Mouse (Mus musculus) testis, postnatal 14 days (tissue): ENCODE data around the gene Stap2.

Experiments
- DNase-seq: peaks from one replicate; pipeline ENCODE4 v3.0.0; 2021; ENCODE audit warnings: low spot score

The Stap2 gene

DNA sequence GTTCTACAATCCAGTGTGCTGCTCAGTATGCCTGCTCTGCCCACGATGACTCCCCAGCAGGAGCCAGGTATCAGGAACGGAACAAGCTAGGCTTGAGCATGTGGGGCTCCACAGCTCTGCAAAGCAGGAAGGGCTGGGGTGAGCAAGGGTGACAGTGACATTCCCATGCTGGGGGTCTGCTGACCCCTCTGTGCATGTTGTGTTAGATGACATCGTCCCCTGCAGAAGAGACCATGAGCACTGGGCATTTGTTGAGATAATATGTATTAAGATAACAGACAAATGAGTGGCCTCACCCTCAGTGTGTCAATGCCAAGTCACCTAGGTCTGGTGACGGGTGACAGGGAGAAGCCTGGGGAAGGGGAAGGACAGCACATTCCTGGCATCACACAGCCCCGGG is 19.5 kb upstream of the Stap2 start:
- no peak for DNase-seq

DNA sequence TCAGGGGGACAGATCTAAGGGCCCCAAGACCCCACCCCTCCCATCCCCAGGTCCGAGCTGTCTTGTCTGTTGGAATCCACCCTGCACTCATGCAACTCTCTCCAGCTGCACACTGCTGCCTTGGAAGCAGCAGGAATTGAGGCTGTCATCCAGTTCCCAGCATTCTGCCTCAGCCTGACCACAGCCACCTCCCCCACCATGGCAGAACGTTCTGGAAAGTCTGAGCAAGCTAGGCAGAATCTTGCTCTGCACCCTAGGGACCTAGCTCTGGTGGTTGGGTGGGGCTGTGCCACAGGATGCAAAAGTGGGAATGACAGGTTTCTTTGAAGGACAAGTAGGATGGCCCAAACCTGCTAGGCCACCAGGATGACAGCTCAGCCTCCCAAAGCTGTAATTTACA is 19.1 kb upstream of the Stap2 start:
- no peak for DNase-seq

DNA sequence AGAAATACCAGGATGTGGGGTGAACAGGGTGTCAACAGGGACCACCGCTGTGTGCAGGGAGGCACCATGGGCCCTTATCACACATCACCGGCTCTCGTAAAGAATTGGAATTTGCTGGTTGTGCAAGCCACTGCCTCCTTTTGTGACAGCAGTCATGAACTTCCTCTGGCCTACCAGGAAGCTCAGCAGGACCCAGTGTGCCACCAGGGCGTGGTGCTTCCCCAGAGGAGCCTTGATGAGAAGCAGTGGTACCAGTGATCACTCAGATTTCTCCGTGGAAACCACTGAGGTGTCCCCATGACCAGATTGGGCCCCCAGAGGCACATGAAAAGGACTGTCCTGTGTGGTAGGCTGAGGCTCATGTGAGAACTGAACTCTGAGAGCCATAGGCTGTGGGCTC is 18.0 kb upstream of the Stap2 start:
- DNase-seq: no peak

DNA sequence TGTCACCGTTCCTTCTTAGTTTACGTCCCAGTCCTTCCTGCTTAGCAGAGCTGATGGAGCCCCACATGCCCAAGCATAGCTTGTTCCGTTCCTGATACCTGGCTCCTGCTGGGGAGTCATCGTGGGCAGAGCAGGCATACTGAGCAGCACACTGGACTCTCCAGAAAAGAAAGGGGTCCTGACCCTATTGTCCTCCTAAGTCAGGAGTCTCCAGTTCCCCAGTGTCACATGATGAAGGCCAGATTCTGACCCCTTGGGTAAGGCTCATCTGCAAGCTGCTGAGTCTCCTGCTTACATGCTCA is 17.6 kb upstream of the Stap2 start:
- DNase-seq: no peak

DNA sequence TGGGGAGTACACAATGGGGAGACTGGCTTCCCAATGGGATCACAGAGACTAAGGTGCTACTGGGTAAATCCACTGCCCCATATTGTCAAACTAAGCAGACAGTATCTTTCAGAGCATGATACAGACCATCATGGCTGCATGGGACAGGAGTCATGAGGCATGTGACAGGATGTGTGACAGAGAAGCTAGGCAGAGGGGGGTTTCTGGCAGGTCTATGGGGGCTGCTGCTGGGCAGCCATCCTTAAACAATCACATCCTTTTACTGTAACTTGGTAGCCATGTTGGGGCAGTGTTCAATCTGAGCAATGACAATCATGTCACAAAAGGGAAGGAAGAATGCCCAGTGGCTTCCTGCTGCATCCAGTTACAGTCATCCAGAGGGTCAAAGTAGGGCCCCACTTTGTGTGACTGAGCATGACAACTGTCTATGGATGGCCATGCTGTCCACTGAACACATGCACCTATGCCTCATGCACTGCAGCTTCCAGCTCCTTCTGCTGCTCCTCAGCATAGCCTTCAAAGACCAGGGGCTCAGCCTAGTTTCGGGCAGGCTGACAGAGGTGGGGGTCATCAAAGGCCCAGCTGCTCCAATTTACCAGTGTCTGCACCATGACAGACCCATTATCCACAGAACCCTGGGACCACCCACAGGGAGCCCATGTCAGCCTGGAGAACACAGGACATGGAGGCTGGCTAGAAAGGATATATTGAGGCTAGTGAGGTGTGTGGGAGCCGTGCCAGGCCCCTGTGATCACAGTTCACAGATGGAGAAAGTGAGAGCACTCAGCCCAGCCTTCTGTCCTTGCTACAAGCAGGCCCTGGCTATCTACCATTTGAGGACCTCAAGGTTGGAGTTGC is 17.0 kb upstream of the Stap2 start:
- no peak for DNase-seq

DNA sequence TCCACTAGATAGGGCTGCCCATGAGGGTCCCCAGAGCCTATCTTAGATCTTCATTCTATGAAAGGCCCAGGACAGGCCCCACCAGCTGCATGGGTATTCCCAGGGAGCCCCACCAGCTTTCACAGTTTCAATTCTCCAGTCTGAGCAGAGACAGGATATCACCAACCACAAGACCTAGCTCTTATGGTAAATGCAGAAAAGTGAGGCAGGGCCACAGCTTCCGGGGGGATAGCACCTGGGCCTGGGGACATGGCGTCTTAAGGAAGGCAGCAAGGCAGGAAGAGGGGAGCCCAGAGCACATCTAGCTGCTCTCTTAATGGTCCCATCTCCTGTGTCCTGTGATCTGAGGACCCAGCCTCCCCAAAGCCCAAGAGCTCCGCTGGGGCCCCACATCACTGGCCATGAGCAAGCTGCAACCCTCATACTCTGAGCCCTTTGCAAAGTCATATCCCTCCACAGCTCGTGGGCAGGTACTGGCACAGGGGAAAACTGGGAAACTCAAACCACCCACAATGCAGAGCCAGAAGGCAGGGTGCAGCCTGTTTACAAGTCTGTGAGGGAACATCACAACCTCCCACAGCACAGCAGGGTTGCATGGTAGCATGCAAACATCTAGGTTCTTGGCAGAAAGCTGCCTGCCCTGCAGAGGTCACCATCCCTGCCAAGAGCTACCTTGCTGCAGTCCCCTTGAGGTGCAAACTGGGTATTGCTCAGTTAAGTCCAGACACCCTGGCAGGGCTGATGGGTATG is 16.0 kb upstream of the Stap2 start:
- no peak for DNase-seq

DNA sequence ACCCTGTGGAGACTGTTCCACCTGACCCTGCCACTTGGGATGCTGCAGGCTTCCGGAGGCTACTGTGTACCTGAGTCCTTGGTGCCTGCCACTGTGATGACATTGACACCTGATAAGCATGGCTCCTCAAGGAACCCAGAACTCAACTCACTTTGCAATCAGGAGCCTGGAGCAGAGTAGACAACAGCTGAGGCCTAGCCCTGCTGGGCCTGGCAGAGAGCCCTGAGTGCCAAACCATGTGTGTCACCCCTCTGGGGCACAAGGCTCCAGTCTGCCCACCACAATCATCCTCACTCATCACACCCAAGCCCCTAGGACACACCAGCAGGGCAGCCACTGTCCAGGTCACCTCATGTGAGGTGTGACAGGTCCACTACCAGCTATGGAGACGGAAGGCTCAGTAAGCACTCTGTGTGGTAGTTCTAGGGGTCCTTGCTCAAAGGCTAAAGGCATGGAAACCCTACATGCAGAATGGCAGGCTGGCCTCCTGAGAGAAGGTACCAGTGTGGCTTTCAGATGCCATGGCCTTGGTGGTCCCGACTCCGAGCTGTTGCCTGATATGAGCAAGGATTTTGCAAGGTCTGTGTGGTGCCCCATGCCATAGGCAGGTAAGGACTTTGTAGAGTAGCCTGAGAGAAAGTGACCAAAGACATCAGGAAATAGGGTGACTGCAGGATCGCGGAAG is 15.2 kb upstream of the Stap2 start:
- no peak for DNase-seq

DNA sequence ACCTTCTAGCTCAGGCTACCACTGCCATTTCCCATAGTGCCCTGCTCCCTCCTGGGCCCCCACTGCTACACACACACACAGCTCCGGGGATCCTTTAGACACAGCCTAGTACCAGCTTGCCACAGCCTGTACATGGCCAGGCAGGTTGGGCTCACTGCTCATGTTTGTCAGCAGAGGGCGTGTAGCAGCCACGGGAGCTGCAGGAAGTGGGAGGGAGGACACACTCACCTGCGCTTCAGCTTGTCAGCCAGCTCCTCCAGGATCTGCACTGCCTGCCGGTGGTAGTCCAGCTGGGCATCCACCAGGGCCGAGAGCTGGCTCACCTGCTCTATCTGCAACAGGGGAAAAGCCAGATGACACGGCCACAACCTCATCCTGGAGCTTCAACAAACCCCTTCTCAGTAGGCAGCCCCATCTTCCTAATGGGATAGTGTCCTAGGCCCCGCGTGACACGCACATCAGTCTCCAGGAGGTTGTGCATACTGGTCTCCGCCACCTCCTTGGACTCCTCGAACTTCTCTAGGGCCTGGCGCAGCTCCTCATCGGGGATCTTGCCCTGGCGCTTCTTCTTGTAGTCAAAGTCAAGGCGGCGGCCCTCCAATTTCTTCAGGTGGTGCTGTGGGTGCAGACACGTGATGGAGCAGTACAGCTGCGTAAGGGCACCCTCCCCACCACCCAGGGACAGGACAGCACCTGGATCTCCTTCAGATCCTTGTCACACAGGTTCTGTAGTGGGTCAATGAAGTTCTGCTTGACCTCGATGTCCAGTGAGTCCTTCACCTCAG is 13.2 kb upstream of the Stap2 start:
- no peak for DNase-seq

DNA sequence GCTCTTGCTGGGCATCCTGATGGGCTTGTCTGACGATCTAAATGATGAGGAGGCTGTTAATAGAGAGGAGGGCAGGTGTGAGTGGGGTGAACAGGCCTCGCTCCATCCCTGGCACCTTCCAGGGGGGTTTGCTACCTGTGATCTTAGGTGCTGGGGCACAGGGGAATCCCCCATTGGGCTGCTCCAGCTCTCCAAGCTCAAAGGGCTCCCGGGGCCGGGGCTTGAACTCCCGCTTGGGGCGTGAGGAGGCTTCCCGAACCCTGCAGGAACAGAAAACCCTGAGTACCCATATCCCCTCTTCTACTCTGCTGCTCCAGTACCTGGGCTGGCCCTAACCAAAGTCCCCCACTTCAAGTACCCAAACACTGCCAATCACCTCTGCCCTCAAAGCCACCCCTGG is 12.5 kb upstream of the Stap2 start:
- no peak for DNase-seq

DNA sequence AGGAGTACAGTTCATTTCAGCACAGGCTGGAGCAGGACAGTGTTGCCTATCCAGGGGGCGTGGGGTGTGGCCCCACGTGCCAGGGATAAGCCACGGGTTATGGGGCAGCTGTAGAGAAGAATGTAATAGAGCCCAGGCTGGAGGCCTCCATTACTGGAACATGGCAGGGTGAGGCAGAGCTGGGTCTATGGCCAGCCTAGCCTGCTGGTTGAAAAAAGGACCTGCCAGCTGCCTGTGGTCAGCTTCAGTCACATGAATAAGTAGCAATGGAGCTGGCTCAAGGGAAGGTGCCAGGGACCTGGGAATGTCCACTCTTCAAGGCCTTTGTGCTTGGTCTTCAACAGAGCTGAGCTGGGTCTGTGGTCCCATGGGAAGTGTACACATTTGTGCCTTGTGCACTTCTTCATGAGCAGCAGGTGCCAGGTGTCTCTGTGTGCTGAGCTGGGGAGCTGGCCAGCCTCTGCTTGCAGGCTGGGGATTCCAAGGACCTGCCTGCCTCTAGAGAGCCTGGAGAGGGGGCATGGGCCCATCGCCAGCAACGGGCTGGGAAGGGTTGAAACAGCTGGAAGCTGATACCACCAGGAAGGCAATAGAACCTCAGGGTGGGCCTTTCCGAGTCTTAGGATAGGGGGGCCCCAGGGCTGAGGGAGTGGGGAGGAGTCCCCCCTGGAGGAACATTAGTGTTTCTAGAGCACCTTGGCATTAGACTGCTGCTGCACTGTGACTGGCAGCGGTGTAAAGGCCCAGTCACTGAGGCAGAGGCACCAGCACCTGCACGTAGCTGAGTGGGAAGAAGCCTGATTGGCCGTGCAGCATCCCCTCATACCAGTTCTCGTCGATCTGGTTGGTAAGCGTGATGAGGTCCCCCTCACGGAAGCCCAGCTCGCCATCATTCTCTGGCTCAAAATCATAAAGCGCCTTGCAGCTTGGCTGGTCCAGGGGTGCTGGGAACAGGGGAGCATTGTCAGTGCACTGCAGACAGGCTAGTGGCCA is 11.7 kb upstream of the Stap2 start:
- DNase-seq: no peak

DNA sequence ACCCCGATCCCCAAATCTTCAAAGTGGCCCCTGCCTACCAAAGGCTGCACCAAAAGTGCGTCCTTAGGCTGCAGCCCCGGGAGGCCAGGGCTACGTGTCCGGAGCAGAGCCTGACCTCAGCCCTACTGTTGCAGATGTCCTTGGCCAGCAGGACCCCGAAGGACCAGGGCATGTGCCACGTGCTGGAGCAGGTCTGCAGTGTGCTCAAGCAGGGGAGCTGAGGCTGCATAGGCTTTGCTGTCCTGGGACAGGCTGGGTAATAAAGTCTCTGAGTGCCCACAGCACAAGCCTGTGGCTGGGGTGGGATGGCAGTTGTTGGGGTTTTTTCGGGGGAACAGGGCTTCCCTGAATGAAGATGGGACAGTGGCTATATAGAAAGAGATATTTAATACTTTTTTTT is 11.0 kb upstream of the Stap2 start:
- DNase-seq: no peak

DNA sequence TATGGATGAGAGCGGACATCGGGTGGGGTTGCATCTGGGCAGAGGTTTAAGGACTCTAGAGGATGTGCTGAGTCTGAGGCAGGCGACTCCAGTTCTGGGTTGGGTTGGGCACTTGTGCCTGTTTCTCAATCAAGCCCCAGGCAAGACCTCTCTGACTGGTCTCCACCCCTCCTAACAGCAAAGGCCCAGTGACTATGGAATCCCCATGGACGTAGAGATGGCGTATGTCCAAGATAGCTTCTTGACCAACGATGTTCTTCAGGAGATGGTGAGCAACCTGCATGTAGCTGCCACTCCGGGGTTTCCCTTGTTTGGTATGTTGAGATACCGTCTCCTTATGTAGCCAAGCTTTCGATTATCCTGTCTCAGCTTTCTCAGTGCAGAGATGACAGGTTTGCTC is 9.9 kb upstream of the Stap2 start:
- no peak for DNase-seq

DNA sequence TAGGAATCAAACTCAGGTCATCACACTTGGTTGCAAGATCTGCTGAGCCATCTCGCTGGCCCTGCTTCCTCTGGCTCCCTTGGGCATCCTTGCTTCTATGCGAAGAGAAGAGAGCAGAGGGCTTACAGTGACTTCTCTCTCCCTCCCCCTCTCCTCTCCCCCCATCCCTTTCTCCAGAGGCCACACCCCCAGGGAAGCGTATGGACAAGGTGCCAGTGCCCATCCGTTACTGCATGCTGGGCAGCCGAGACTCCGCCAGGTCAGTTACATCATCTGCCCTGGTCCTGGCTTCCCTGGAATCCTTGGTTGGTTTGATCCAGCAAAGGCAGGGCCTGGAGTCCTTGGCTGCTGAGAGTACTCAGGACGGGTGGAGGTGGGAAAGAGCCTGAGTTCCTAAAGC is 6.1 kb upstream of the Stap2 start:
- DNase-seq: no peak

DNA sequence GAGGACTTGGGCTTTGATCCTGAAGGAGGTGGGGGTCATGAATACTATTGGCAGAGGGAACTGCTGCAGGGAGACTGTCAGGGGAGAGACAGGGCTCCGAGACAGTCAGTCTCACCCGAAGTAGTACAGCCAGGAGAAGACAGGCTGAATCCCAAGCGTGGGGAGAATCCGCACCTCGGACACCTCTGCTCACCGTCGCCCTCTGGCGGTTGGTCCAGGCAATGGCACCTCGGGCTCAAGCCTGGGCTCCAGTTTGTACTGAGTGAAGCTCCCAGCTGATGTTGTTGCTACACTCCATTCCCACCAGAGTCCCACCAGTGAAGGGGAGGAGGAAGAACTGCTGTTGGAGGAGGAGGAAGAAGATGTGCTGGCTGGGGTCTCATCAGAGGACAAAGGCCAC is 5.3 kb upstream of the Stap2 start:
- peak; percentile 80 for DNase-seq

DNA sequence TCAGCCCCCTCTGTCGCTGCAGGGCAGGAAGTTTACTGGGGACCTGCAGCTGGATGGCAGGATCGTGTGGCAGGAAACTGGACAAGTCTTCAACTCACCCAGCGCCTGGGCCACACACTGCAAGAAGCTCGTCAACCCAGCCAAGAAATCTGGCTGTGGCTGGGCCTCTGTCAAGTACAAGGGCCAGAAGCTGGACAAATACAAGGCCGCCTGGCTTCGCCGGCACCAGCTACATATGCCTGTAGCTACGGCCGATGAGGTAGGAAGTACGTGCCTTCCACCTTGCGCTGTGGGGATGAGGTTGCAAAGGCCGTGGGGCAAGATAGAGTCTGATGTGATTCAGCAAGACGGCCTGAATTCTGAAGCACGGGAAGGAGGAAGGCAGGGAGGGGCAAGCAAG is 4.9 kb upstream of the Stap2 start:
- DNase-seq: no peak

DNA sequence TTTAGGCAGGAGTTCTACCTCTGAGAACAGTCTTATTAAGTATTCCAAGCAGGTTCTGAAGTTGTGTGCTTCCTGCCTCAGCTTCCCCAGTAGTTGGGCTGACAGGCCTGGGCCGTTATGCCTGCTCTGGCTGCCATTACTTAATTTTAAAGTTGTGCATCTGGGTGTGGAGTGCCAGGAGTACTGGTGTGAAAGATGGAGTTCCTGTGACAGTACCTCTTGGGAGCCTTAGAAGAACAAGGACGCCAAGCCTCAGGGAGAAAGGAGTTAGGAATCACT is 4.5 kb upstream of the Stap2 start:
- DNase-seq: no peak

DNA sequence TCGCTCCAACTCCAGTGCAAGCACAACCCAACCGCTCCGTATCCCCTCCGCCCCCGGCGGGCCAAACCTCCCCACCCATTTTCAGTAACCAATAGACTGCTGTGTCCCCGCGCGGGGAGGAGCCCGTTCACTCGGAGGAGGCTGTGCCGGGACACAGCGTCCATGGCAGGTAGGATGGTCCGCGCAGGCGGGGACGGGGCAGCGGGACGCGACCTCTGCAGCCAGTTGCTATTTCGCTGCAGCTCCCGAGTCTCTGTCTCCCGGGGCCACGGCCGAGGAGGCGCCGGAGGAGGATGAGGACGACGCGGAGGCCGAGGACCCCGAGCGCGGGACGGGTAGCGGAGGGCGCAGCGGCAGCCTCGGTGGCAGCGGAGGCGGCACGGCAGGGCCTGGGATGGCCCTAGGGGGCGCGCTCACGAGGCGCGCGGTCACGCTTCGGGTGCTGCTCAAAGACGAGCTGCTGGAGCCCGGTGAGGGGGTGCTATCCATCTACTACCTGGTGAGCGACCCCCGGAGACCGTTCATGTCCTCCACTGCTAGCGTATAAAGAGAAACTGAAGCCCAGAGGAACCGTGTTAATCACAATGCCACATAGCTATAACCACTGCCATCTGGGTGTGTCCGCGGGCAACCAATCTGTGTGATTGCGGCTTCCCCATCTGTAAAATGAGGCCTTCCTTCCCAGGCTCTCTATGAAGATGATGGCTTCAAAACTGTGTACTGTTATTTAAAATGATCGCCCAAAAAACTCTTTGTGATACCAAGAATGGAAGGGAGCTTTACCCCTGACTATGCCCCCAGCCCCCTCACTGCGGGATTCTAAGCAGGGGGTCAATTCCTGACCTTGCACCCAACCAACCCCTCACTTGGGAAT is 3.9 kb upstream of the Stap2 start:
- peak; percentile 87 for DNase-seq

DNA sequence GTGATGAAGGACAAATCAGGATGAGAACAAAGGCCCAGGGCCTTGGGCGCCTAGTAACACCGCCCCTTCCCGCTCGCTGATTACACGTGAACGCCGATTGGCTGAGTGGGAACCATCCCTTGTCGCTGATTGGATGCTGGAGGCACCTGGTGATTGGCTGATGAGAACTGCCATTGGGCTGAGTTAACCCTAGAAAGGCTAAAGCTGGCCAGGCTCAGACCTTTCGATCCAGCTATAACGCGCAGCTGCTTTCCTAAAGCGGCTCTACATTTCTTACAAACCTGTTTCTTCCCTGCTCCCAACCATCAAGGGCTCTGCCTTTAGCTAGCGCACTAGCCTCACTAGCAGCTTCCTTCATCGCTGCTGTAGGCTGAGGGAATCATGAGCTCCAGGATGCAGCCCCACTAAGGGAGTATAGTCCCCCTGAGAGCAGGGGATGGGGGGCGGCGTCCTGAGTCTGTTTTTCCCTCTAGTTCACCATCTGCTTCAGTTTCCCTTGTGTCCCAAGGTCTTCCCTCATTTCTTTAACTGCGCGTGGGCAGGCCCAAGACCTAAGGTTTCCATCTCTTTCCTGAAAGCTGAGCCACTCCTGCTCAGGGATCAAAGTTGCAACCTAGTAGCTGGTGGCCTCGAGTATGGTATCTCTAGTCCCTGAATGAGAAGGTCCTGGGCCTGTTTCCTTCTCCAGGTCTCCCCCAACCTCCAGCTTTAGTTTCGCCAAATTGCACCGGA is 3.1 kb upstream of the Stap2 start:
- peak; percentile 94 for DNase-seq

DNA sequence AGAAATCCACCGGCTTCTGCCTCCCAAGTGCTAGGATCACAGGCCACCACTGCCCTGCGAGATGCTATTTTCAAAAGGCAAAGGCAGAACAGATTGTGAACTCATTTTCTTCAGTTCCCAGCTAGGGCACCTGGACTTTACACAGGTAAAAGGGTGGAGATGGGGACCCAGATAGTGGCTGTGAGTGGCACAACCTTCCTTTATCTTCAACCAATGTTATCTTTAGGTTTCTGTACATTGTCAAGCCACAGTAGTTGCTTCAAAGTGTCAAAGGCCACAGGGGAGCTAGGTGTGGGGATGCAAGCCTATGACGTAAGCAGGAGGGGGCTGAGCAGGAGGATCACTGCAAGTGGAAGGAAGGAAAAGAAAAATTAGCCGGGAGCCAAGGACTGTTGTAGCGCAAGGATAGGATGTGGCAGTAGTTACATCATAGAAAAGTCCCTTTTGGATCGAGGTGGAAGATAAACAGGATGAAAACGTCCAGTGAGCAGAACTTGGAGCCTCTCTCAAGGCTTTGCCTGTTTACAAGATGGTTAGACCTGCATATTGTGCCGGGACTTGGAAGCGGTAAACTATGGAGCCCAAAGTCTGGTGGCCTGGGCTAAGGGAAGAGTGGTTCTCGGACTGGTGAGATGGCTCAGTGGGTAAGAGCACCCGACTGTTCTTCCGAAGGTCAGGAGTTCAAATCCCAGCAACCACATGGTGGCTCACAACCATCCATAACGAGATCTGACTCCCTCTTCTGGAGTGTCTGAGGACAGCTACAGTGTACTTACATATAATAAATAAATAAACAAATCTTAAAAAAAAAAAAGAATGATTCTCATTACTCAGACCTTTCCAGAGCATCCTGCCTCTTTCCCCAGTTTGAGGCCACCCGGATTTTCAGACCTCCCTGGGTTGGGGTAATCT is 2.3 kb upstream of the Stap2 start:
- DNase-seq: no peak
